Mouse (Mus musculus): Measurements from ENCODE around the gene Dnal1. TPM values are rescaled to one million over a fixed set of nuclear protein-coding genes. Genes with fewer than 3 reads are reported as not detected.
"Not testable (repeated sequence)": the region's sequence is repeated elsewhere in the genome, so short reads cannot be mapped to it uniquely, and the experiment has no call there.

The Dnal1 gene
- polyA plus RNA-seq, 1 experiment from 2014 or later = 5.4 TPM

- 87% methylated on average over 2 of the region's 2 CpGs for WGBS
- no peaks in the 10 kb centered on the region for H3K27me3 ChIP-seq (replicated peaks)
- no peak overlapping the region for H3K4me2 ChIP-seq
- H3K4me1 ChIP-seq (replicated peaks) = 0 out of 2 replicates have a peak, but pooled peaks cover 2% of the 10 kb centered on the region
- no peak overlapping the region for H3K4me3 ChIP-seq
- no peaks in the 10 kb centered on the region for H3K36me3 ChIP-seq
- ATAC-seq (ENCODE audit: insufficient number of reproducible peaks, low FRiP score) = no peak
- peaks cover 3% of the 10 kb centered on the region for H3K9me3 ChIP-seq (replicated peaks)
- H3K27ac ChIP-seq (ENCODE audit: poor library complexity, severe bottlenecking) = no peak overlapping the region
- no peak overlapping the region for H3K9ac ChIP-seq
These were observed 14.6 kb upstream of the Dnal1 start for GRCm38 (mm10) chr12:84099605-84100004.

DNA sequence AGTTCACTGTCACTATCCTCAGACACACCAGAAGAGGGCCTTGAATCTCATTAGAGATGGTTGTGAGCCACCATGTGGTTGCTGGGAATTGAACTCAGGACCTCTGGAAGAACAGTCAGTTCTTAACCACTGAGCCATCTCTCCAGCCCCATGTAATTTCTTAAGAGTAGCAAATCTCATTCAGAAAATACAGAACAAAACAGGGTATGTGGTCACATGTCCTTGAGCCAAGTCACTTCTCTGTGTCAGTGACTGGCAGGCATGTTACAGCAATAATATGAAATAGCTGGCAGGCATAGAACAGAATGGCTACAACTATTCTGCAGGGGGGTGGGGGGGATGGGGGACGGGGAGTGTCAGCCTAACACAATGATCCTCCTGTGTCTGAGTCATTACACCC is 14.1 kb upstream of the Dnal1 start:
- WGBS = 63% methylated on average over 1 of the region's 1 CpGs
- Histone ChIP-seq H3K27me3 (replicated peaks) (no peaks in the 10 kb centered on the region), H3K4me3 (no peak overlapping the region), H3K27ac (ENCODE audit: poor library complexity, severe bottlenecking) (no peak overlapping the region), H3K9me3 (replicated peaks) (peaks cover 3% of the 10 kb centered on the region), H3K9ac (no peak overlapping the region), H3K4me2 (0 out of 2 replicates have a peak overlapping the region, but pooled peaks have one; percentile 26), H3K36me3 (no peaks in the 10 kb centered on the region), H3K4me1 (replicated peaks) (0 out of 2 replicates have a peak, but pooled peaks cover 2% of the 10 kb centered on the region)
- ATAC-seq (ENCODE audit: insufficient number of reproducible peaks, low FRiP score) = no peak

DNA sequence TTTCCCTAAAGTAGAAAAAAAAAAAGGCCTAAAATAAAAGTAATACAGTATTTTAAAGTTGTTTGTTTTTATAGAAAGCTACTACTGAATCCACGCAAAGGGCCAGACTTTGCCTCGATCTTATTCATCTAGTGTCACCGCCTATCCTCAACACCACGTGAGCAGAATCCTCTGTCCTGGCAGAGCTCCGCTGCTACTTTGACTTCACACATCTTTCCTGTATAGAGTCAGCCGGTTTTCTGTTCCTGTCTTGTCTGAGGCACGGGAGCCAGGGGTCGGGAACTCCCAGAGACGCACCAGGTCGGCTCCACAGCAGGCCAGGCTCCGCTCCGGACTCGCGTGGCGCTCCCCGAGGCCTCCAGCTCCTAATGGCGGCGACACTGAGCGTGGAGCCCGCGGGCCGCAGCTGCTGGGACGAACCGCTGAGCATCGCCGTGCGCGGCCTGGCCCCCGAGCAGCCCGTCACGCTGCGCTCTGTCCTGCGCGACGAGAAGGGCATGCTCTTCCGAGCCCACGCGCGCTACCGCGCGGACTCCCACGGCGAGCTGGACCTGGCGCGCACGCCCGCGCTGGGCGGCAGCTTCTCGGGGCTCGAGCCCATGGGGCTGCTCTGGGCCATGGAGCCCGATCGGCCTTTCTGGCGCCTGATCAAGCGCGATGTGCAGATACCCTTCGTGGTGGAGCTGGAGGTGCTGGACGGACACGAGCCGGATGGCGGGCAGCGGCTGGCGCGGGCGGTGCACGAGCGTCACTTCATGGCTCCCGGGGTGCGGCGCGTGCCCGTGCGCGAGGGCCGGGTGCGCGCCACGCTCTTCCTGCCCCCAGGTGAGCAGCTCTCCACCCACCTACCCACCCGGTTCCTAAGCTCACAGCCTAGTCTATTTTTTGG is 13.3 kb upstream of the Dnal1 start, which contains the start of gene Acot6:
Acot6 (plus strand) TSS at position 51 of the 889 bp plus-strand sequence.
- not testable (repeated sequence) for H3K4me1 ChIP-seq (replicated peaks); H3K36me3 ChIP-seq; H3K9me3 ChIP-seq (replicated peaks); H3K27ac ChIP-seq (ENCODE audit: poor library complexity, severe bottlenecking); H3K27me3 ChIP-seq (replicated peaks)
- Histone ChIP-seq H3K4me2 (peak within 1 kb of the TSS; percentile 95), H3K9ac (peak within 1 kb of the TSS; percentile 78), H3K4me3 (peak within 1 kb of the TSS; percentile 68)
- ATAC-seq (ENCODE audit: insufficient number of reproducible peaks, low FRiP score) = peak; percentile 74; the same call in 1 of the 2 replicates
- WGBS = 1% methylated on average over 80 of the region's 80 CpGs

GRCm38 (mm10) chr12:84101493-84101845 is 12.7 kb upstream of the Dnal1 start:
- H3K4me3 ChIP-seq = peak overlapping the region; percentile 68
- no peak for ATAC-seq (ENCODE audit: insufficient number of reproducible peaks, low FRiP score)

DNA sequence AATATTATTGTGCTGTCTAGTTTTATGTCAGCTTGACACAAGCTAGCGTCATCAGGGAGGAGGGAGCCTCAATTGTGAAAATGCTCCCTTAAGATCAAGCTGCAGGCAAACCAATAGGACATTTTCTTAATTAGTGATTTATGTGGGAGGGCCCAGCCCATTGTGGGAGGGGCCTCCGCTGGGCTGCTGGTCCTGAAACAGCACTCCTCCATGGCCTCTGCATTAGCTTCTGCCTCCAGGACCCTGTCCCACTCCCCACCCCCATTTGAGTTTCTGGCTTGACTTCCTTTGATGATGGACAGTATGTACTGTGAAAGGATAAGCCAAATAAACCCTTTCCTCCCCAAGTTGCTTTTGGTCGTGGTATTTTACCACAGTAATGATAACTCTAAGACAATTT is 7.2 kb upstream of the Dnal1 start:
- WGBS = 74% methylated on average over 3 of the region's 3 CpGs
- Histone ChIP-seq H3K4me1 (replicated peaks) (no peaks in the 10 kb centered on the region), H3K9ac (no peak overlapping the region), H3K4me2 (no peak overlapping the region), H3K36me3 (no peaks in the 10 kb centered on the region), H3K4me3 (no peak overlapping the region), H3K27ac (ENCODE audit: poor library complexity, severe bottlenecking) (no peak overlapping the region), H3K27me3 (replicated peaks) (no peaks in the 10 kb centered on the region), H3K9me3 (replicated peaks) (no peaks in the 10 kb centered on the region)
- ATAC-seq (ENCODE audit: insufficient number of reproducible peaks, low FRiP score) = no peak

More at GRCm38 (mm10) chr12:84101493-84101845, 12.7 kb upstream of the Dnal1 start:
- no peaks in the 10 kb centered on the region for H3K27me3 ChIP-seq (replicated peaks)
- H3K4me1 ChIP-seq (replicated peaks) = 0 out of 2 replicates have a peak, but pooled peaks cover 2% of the 10 kb centered on the region
- peak overlapping the region; percentile 78; the same call in 1 of the 2 replicates for H3K9ac ChIP-seq
- no peaks in the 10 kb centered on the region for H3K36me3 ChIP-seq
- WGBS = 49% methylated on average over 2 of the region's 2 CpGs
- peak overlapping the region; percentile 95 for H3K4me2 ChIP-seq
- H3K9me3 ChIP-seq (replicated peaks) = no peaks in the 10 kb centered on the region
- no peak overlapping the region for H3K27ac ChIP-seq (ENCODE audit: poor library complexity, severe bottlenecking)

DNA sequence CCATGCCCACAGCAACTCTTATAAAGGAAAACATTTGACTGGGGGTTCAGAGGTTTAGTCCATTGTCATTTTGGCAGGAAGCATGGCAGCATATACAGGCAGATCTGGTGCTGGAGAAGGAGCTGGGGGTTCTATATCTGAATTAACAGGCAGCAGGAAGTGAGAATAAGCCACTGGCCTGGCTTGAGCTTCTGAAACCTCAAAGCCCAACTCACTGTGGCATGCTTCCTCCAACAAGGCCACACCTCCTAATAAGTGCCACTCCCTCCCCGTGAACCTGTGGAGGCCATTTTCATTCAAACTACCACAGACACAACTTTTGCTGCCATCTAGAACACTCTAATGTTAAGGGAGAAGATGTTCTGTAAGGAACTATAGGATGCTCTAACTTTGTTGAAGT is 6.5 kb upstream of the Dnal1 start:
- no peak for ATAC-seq (ENCODE audit: insufficient number of reproducible peaks, low FRiP score)
- 58% methylated on average over 1 of the region's 1 CpGs for WGBS
- Histone ChIP-seq H3K27ac (ENCODE audit: poor library complexity, severe bottlenecking) (no peak overlapping the region), H3K4me1 (replicated peaks) (no peaks in the 10 kb centered on the region), H3K4me2 (no peak overlapping the region), H3K9ac (no peak overlapping the region), H3K4me3 (no peak overlapping the region), H3K27me3 (replicated peaks) (no peaks in the 10 kb centered on the region), H3K9me3 (replicated peaks) (no peaks in the 10 kb centered on the region), H3K36me3 (no peaks in the 10 kb centered on the region)

DNA sequence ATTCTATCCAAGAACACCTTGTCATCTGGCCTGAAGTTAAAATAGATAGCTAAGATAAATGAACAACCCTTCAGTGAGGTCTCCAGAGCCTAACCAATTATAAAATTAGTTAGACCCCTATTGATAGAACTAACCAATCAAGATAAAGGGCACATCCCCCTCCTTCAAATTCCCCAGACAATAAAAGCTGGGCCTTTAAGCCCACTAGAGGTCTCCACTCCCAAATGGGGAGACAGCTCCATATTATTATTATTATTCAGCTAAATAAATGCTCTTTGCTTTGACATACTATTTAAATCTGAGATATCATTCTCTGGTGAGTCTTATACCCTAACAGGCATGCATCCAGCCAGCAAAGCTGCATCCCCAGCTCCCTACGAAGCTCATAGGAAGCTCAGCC is 4.2 kb upstream of the Dnal1 start:
- Histone ChIP-seq H3K27me3 (replicated peaks) (no peaks in the 10 kb centered on the region), H3K4me2 (no peak overlapping the region), H3K27ac (ENCODE audit: poor library complexity, severe bottlenecking) (no peak overlapping the region), H3K4me1 (replicated peaks) (peaks cover 3% of the 10 kb centered on the region), H3K9me3 (replicated peaks) (no peaks in the 10 kb centered on the region), H3K4me3 (no peak overlapping the region), H3K36me3 (no peaks in the 10 kb centered on the region), H3K9ac (no peak overlapping the region)
- WGBS = 71% methylated on average over 1 of the region's 1 CpGs
- ATAC-seq (ENCODE audit: insufficient number of reproducible peaks, low FRiP score) = no peak

DNA sequence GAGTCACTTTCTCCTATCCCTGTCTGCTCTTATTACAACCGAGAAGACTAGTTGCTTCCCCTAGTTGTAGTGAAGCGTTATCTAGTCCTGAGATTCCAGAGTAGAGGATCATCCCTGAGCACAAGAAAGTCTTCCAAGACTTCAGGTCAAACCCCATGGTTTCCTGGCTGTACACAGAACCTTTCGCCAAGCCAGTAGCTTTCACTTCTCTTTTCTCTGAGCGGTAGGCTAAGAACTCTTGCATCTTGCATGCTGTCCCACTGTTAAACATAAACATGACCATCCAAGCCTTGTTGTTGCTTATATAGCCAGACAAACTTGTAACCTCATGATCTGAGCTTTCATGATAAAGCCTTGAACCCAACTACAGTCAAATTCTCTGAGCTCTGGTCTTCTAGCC is 3.4 kb upstream of the Dnal1 start:
- H3K36me3 ChIP-seq = no peaks in the 10 kb centered on the region
- no peaks in the 10 kb centered on the region for H3K27me3 ChIP-seq (replicated peaks)
- no peak for ATAC-seq (ENCODE audit: insufficient number of reproducible peaks, low FRiP score)
- no peak overlapping the region for H3K4me3 ChIP-seq
- H3K9ac ChIP-seq = no peak overlapping the region
- 89% methylated on average over 4 of the region's 4 CpGs for whole genome bisulfite sequencing
- H3K27ac ChIP-seq (ENCODE audit: poor library complexity, severe bottlenecking) = no peak overlapping the region
- H3K9me3 ChIP-seq (replicated peaks) = no peaks in the 10 kb centered on the region
- H3K4me1 ChIP-seq (replicated peaks) = peaks cover 8% of the 10 kb centered on the region
- H3K4me2 ChIP-seq = no peak overlapping the region

DNA sequence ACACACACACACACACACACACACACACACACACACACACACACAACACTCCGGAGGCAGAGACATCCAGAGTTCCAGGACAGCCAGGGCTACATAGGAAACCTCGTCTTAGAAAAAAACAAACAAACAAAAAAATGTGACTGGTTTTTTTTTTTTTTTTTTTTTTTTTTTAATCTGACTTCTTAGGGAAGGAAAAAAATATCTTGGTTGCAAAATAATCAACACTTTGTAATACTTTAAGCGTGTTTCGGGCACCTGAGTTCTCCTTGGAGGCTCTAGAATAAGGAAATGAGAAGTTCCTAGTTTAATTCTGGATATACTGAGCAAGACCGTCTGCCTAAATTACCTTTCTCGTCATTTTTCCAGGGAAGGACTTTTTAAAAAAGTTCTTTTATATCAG is 490 bp upstream of the Dnal1 start:
- Histone ChIP-seq H3K27ac (ENCODE audit: poor library complexity, severe bottlenecking) (no peak overlapping the region), H3K4me2 (peak overlapping the region; percentile 78), H3K36me3 (no peaks in the 10 kb centered on the region), H3K4me1 (replicated peaks) (peaks cover 8% of the 10 kb centered on the region), H3K4me3 (peak overlapping the region; percentile 76), H3K9me3 (replicated peaks) (no peaks in the 10 kb centered on the region), H3K9ac (no peak overlapping the region), H3K27me3 (replicated peaks) (no peaks in the 10 kb centered on the region)
- WGBS = 50% methylated on average over 6 of the region's 6 CpGs
- ATAC-seq (ENCODE audit: insufficient number of reproducible peaks, low FRiP score) = no peak

DNA sequence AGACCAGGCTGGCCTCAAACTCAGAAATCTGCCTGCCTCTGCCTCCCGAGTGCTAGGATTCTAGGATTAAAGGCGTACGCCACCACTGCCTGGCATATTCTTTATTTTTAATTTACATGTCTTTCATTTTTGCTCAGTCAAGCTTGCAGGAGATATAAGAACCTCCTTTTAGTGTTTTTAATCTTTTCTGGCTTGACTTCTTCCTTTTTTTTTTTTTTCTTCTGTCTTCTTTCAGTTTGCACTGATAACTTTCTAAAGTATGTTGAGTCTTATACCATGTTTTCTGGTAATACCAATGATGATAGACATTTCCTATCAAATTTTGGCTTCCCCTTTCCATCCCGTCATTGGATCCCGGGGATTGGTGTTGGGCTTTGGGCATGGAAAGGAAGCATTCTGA is 5.4 kb downstream of the Dnal1 start:
- H3K4me2 ChIP-seq = no peak overlapping the region
- peaks cover 3% of the 10 kb centered on the region; the same call in 1 of the 2 replicates for H3K36me3 ChIP-seq
- peaks cover 8% of the 10 kb centered on the region for H3K4me1 ChIP-seq (replicated peaks)
- no peak for ATAC-seq (ENCODE audit: insufficient number of reproducible peaks, low FRiP score)
- H3K4me3 ChIP-seq = no peak overlapping the region
- H3K27ac ChIP-seq (ENCODE audit: poor library complexity, severe bottlenecking) = no peak overlapping the region
- H3K9me3 ChIP-seq (replicated peaks) = no peaks in the 10 kb centered on the region
- H3K27me3 ChIP-seq (replicated peaks) = no peaks in the 10 kb centered on the region
- H3K9ac ChIP-seq = no peak overlapping the region
- WGBS = 88% methylated on average over 5 of the region's 5 CpGs

GRCm38 (mm10) chr12:84125892-84126291 is 11.7 kb downstream of the Dnal1 start:
- peaks cover 17% of the 10 kb centered on the region for H3K36me3 ChIP-seq
- no peak overlapping the region for H3K9ac ChIP-seq
- no peak overlapping the region for H3K4me2 ChIP-seq
- H3K27ac ChIP-seq (ENCODE audit: poor library complexity, severe bottlenecking) = no peak overlapping the region
- no peak overlapping the region for H3K4me3 ChIP-seq
- H3K27me3 ChIP-seq (replicated peaks) = no peaks in the 10 kb centered on the region
- H3K9me3 ChIP-seq (replicated peaks) = no peaks in the 10 kb centered on the region; the same call in 1 of the 2 replicates
- WGBS = 73% methylated on average over 12 of the region's 12 CpGs
- no peaks in the 10 kb centered on the region for H3K4me1 ChIP-seq (replicated peaks)
- ATAC-seq (ENCODE audit: insufficient number of reproducible peaks, low FRiP score) = no peak
